Comparison of ENCODE assay signal across 24 mouse cellular contexts in genomic region chr13:107795516-107795915, GRCm38 (mm10).
DNase-seq lines count a peak whose midpoint lies in the region; ATAC-seq lines count a peak whose summit lies in the region.
"Had no signal": no experiment of that assay in that cellular context is flagged by ENCODE, and none has a peak within 500 bp of the region (broad histone marks: within the 10 kb centered on the region; RNA-seq: fewer than 3 reads in every experiment).

No protein-coding gene starts in this region.

- H3K4me3 ChIP-seq in limb, embryonic 11.5 days (ENCODE audit: low read depth, low read length) = no peak overlapping the region
- no peak overlapping the region for H3K4me3 ChIP-seq in limb, embryonic 10.5 days
- no peak overlapping the region for H3K4me3 ChIP-seq in limb, embryonic 13.5 days
- H3K4me3 ChIP-seq in hindbrain, embryonic 13.5 days = no peak overlapping the region
- H3K4me3 ChIP-seq: embryonic facial prominence, embryonic 10.5 days; embryonic facial prominence, embryonic 12.5 days; forebrain, embryonic 13.5 days had no signal

- H3K27me3 ChIP-seq in limb, embryonic 11.5 days (ENCODE audit: control insufficient read depth, insufficient read depth, low read length) = no peaks in the 10 kb centered on the region
- H3K27me3 ChIP-seq in limb, embryonic 10.5 days (ENCODE audit: low read depth, poor library complexity, severe bottlenecking) = peaks cover 10% of the 10 kb centered on the region
- peaks cover 50% of the 10 kb centered on the region for H3K27me3 ChIP-seq in limb, embryonic 13.5 days
- H3K27me3 ChIP-seq in hindbrain, embryonic 13.5 days = no peaks in the 10 kb centered on the region
- H3K27me3 ChIP-seq: CH12.LX; embryonic facial prominence, embryonic 12.5 days; forebrain, embryonic 13.5 days; Patski had no signal

- DNase-seq in limb, embryonic 11.5 days (ENCODE audit: low spot score) = peak; percentile 64
- no peak for DNase-seq in limb, embryonic 10.5 days (ENCODE audit: low spot score)
- DNase-seq in large intestine, adult 2 months (ENCODE audit: low read depth, low spot score) = peak; percentile 47
- no peak for DNase-seq in urinary bladder, adult 2 months (ENCODE audit: low spot score)
- DNase-seq: adrenal gland, adult 8-10 months; adrenal gland, postnatal 14 days; adrenal gland, postnatal 36 days; B cell, adult 2 months; cerebellum, adult 11-12 months; cerebellum, adult 2 months; cerebellum, adult 9-10 months; cerebellum, postnatal 10 days; cerebellum, postnatal 25 days had no signal

- H3K4me1 ChIP-seq in limb, embryonic 11.5 days (ENCODE audit: control insufficient read depth, insufficient read depth, low read length) = peaks cover 46% of the 10 kb centered on the region
- H3K4me1 ChIP-seq in limb, embryonic 10.5 days = peaks cover 87% of the 10 kb centered on the region
- peaks cover 59% of the 10 kb centered on the region for H3K4me1 ChIP-seq in limb, embryonic 13.5 days
- peaks cover 82% of the 10 kb centered on the region for H3K4me1 ChIP-seq in hindbrain, embryonic 13.5 days (replicated peaks)

- H3K9ac ChIP-seq in limb, embryonic 11.5 days (ENCODE audit: low read length) = no peak overlapping the region
- H3K9ac ChIP-seq in limb, embryonic 13.5 days = no peak overlapping the region
- H3K9ac ChIP-seq in hindbrain, embryonic 13.5 days = no peak overlapping the region
- H3K9ac ChIP-seq: embryonic facial prominence, embryonic 12.5 days; forebrain, embryonic 13.5 days had no signal

- no peaks in the 10 kb centered on the region for H3K9me3 ChIP-seq in limb, embryonic 11.5 days (ENCODE audit: control insufficient read depth, low read length)
- H3K9me3 ChIP-seq in limb, embryonic 10.5 days (replicated peaks) = no peaks in the 10 kb centered on the region
- H3K9me3 ChIP-seq in limb, embryonic 13.5 days = no peaks in the 10 kb centered on the region
- H3K9me3 ChIP-seq in hindbrain, embryonic 13.5 days = no peaks in the 10 kb centered on the region
- H3K9me3 ChIP-seq: embryonic facial prominence, embryonic 10.5 days; embryonic facial prominence, embryonic 12.5 days; forebrain, embryonic 13.5 days had no signal

- H3K27ac ChIP-seq in limb, embryonic 11.5 days (replicated peaks; ENCODE audit: low read depth, low read length) = no peak overlapping the region
- no peak overlapping the region for H3K27ac ChIP-seq in limb, embryonic 10.5 days
- H3K27ac ChIP-seq in limb, embryonic 13.5 days = no peak overlapping the region
- H3K27ac ChIP-seq in hindbrain, embryonic 13.5 days = no peak overlapping the region
- H3K27ac ChIP-seq: embryonic facial prominence, embryonic 10.5 days; embryonic facial prominence, embryonic 12.5 days; forebrain, embryonic 13.5 days had no signal

- no peak overlapping the region for H3K4me2 ChIP-seq in limb, embryonic 11.5 days (ENCODE audit: low read depth, severe bottlenecking)
- peak overlapping the region; percentile 19; the same call in 1 of the 2 replicates for H3K4me2 ChIP-seq in limb, embryonic 13.5 days (replicated peaks)
- no peak overlapping the region for H3K4me2 ChIP-seq in hindbrain, embryonic 13.5 days
- H3K4me2 ChIP-seq: embryonic facial prominence, embryonic 12.5 days; forebrain, embryonic 13.5 days had no signal

- peak; percentile 72; the same call in 1 of the 2 replicates for ATAC-seq in limb, embryonic 11.5 days (ENCODE audit: insufficient number of reproducible peaks, low FRiP score, low TSS enrichment, low read depth)
- 0 out of 2 replicates have a peak, but pooled peaks have one; percentile 25 for ATAC-seq in limb, embryonic 13.5 days (ENCODE audit: low FRiP score, low read depth)
- ATAC-seq in hindbrain, embryonic 13.5 days (ENCODE audit: low FRiP score) = no peak
- no peak for ATAC-seq in granulocyte monocyte progenitor cell, adult 5-6 weeks (replicated peaks; ENCODE audit: poor library complexity, severe bottlenecking)
- ATAC-seq: activated CD4-positive, CD25-positive, alpha-beta regulatory T cell, adult 4 months; CD4-positive, CD25-positive, alpha-beta regulatory T cell, adult 4 months; forebrain, embryonic 13.5 days; Patski had no signal

- 6% methylated on average over 3 of the region's 3 CpGs for WGBS in limb, embryonic 11.5 days
- WGBS in limb, embryonic 10.5 days = 37% methylated on average over 3 of the region's 3 CpGs
- WGBS in large intestine, adult 2 months = 26% methylated on average over 3 of the region's 3 CpGs
- WGBS in limb, embryonic 13.5 days = 8% methylated on average over 3 of the region's 3 CpGs
- WGBS in hindbrain, embryonic 13.5 days = 68% methylated on average over 3 of the region's 3 CpGs

- no peaks in the 10 kb centered on the region for H3K36me3 ChIP-seq in limb, embryonic 11.5 days (ENCODE audit: control insufficient read depth, insufficient read depth, low read length)
- no peaks in the 10 kb centered on the region for H3K36me3 ChIP-seq in limb, embryonic 10.5 days
- H3K36me3 ChIP-seq in limb, embryonic 13.5 days = no peaks in the 10 kb centered on the region
- H3K36me3 ChIP-seq in hindbrain, embryonic 13.5 days = no peaks in the 10 kb centered on the region
- H3K36me3 ChIP-seq: embryonic facial prominence, embryonic 10.5 days; embryonic facial prominence, embryonic 12.5 days; G1E had no signal

Comparison
In these comparisons a context has a peak if more than half of its experiments do, and no peak if none do; other contexts are left out.
1. DNase-seq: peak in limb, embryonic 11.5 days (single experiment) and large intestine, adult 2 months (single experiment); none in limb, embryonic 10.5 days (single experiment) and urinary bladder, adult 2 months (single experiment).
2. ATAC-seq: peak in limb, embryonic 11.5 days (single experiment) and limb, embryonic 13.5 days (single experiment); none in hindbrain, embryonic 13.5 days (single experiment) and granulocyte monocyte progenitor cell, adult 5-6 weeks (single experiment).